Mouse (Mus musculus) heart, embryonic 11.5 days (tissue): ENCODE measurements around the gene Mss51. TPM values are rescaled to one million over a fixed set of nuclear protein-coding genes. Genes with fewer than 3 reads are reported as not detected.

Source experiments
- polyA plus RNA-seq: library from polyadenylated mRNA; unstranded; fragments of >200 nt; fragmentation: Nextera tagmentation; extraction: Ambion mirVana; gene quantifications from 2 replicates; pipeline ENCODE4 v1.2.1, GENCODE M21; 2014

The Mss51 gene
- polyA plus RNA-seq, 1 experiment from 2014 or later = 1.1 TPM

Other genes starting within 250 kb of the Mss51 start
- gene Kcnk16, start 227.7 kb downstream of the Mss51 start, polyA plus RNA-seq = not detected in 2 replicates
- gene Nudt13, start 202.2 kb downstream of the Mss51 start, polyA plus RNA-seq = 9.0 and 9.8 TPM in 2 replicates
- gene Ecd, start 148.8 kb downstream of the Mss51 start, polyA plus RNA-seq = 39.6 and 43.7 TPM in 2 replicates
- gene Fam149b, start 148.7 kb downstream of the Mss51 start, polyA plus RNA-seq = 27.5 and 33.2 TPM in 2 replicates
- gene Dnajc9, start 108.0 kb downstream of the Mss51 start, polyA plus RNA-seq = 76.4 and 104 TPM in 2 replicates
- 93.3 and 97.9 TPM in 2 replicates for gene Mrps16, start 103.3 kb downstream of the Mss51 start, polyA plus RNA-seq
- gene Cfap70, start 44.7 kb downstream of the Mss51 start, polyA plus RNA-seq = 0.21 TPM in 1 of 2 replicates, not detected in the other
- gene Anxa7, start 16.8 kb downstream of the Mss51 start, polyA plus RNA-seq = 38.1 and 42.5 TPM in 2 replicates
- gene Ppp3cb, start 49.7 kb upstream of the Mss51 start, polyA plus RNA-seq = 43.1 and 46.8 TPM in 2 replicates
- 5.4 and 7.2 TPM in 2 replicates for gene Usp54, start 144.2 kb upstream of the Mss51 start, polyA plus RNA-seq
- gene Myoz1, start 159.6 kb upstream of the Mss51 start, polyA plus RNA-seq = 23.6 and 28.0 TPM in 2 replicates
- 106 and 127 TPM in 2 replicates for gene Synpo2l, start 171.5 kb upstream of the Mss51 start, polyA plus RNA-seq
- 78.1 and 84.6 TPM in 2 replicates for gene Sec24c, start 177.4 kb upstream of the Mss51 start, polyA plus RNA-seq
- gene Fut11, start 198.1 kb upstream of the Mss51 start, polyA plus RNA-seq = 13.4 and 18.8 TPM in 2 replicates
- 221 and 230 TPM in 2 replicates for gene Chchd1, start 206.1 kb upstream of the Mss51 start, polyA plus RNA-seq
- 23.4 and 24.1 TPM in 2 replicates for gene Zswim8, start 210.7 kb upstream of the Mss51 start, polyA plus RNA-seq
- 18.7 and 19.1 TPM in 2 replicates for gene Ndst2, start 237.7 kb upstream of the Mss51 start, polyA plus RNA-seq